Mouse (Mus musculus) T-helper 17 cell (primary cell): ENCODE measurements around the gene Rpl5.

Experiments used
- in situ Hi-C, 2 experiments: fragments of 300-600 bp; cut with MboI, MseI; formaldehyde crosslinking; loops; 1 replicate in 1 of 2; 2 replicates in 1 of 2; pipeline ENCODE4 v1.15.1; 2025; ENCODE audit warnings: high pct_unique_total_duplicates in 2 of 2

The Rpl5 gene

DNA sequence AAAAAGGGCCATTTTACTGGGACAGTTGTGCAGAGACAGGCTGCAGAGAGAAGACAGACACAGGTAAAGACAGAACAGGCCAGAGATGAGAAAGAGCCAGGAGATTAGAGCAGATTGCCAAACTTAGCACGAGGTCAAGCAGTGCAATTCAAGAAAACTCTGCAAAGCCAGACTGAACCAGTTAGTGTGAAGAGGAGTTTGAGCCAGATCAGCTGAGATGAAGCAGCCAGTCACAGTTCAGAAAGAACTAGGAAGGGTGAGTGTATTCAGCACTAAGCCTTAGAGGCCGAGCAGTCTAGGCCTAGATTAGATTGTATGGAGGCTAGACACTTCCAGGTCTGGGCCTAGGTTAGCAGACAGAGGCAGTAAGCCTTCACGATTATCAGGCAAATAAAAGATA is 39.4 kb downstream of the Rpl5 start:
- in situ Hi-C loops = no loop called here

DNA sequence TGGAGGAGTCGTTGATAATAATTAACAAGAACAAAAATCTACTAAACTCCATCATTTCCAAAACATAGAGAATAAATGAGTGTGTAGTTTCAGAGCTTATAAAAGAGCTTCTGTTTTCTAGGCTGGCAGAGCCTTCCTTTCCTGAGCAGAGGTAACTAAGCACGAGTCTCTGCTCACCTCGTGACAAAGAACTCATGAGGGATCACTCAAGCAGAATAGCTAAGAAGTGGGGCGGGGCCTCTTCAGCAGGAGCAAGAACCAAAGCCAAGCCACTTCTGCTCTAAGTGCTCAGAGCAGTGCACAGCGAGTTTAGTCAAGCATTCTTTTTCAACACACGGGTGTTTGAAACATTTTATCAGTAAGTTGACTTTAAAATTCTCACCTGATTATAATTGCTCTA is 40.9 kb downstream of the Rpl5 start:
- in situ Hi-C loops = no loop called here

DNA sequence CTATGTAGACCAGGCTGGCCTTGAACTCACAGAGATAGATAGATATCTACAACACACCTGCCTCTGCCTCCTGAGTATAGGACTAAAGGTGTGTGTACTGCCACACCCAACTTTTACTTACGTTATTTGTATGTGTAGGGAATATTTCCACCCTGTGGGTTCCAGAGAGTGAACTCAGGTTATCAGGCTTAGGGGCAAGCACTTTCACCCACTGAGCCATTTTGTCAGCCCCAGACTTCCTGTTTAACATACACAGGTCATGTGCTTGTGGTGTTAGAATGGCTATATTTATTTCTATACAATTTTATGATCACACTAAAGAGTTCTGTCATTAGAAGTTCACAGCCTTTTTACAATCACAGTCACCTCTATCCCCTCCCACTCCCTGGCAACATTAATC is 42.6 kb downstream of the Rpl5 start:
- in situ Hi-C loops = no loop called here

DNA sequence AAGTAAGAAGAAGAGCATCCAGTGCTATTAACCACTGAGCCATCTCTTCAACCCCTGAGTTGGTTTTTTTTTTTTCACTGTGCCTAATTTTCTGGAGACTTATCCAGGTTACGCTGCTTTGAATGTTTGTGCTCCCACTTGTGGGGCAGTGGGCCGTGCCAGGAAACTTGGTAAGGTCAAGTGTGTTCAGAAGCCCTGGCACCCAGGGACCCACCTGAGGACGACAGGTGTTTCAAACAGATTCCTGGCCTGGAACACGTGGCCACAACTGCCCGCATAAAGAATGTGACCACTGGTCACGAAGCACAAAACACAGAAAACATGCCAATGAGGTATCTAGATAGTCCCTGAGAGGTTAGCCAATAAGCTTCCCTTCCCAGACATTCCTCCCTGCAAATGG is 43.2 kb downstream of the Rpl5 start:
- in situ Hi-C loops = no loop called here

DNA sequence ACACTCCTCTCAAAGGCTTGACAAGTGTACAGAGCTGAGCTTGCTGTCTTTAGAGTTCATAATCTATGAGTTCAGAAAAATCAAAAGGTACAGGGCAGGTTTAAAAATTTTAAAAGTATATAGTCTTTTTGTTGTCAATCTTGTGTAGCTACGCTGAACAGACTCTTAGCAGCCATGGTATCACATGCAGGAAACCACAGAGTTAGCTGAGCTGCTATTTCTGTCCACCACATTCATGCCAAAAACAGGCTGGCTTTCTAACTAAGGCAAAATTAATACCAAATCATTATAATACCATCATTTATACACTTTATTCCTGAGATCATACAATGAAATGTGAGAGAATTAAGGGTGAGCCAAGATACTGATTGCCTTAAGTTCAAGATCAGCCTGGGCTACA is 46.2 kb downstream of the Rpl5 start:
- in situ Hi-C loops = no loop called here

DNA sequence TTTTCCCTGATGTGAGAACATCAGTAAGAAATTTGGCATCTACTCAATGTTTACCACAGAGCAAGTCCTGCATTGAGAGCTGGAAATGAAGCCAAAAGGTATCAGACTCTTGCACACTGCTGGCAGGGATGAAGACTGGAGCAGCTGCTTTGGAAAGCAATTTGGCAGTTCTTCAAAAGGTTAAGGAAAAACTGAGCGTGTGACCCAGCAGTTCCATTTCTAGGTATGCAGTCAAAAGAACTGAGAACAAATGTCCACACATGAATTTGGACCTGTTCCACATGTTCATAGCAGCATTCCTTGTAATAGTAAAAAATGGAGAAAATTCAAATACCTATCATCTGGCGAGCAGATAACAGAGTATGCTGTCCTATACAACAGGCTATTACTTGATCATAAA is 47.2 kb downstream of the Rpl5 start:
- in situ Hi-C loops = no loop called here

DNA sequence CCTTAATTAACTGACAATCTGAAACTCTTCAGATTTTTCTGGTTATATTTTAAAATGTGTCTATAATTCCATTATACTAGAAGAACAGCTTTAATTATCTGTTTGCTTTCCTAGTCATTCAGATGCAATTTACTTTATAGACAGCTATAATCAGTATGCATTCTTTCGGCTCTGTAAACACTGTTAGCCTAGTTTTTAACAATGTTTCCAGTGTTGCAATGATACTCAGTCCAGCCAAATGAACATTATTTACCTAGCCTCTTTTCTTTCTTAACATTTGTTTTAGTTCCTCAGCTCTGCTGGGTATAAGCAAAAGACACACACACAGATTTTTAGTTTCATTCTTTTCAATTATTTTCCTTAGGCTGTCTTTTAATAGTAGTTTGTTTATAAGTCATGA is 48.6 kb downstream of the Rpl5 start:
- in situ Hi-C loops = no loop called here

DNA sequence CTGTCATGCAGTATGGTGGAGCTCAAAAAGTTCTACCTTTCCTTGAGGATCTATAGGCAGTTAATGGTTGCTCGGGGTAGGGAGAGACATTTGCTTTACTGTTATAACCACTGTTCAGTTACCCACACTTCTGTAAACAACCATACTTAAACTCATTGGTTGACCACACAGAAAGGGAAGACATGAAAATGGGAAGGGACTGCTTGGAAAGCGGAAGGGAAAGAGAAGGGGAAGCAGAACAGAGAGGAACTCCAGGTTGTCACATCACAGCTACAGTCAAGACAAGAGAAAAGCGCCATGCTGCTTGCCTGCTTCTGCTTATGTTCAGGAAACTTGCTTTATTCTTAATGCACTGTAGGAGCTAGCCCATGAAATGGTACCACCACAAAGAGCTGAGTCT is 49.3 kb downstream of the Rpl5 start:
- in situ Hi-C loops = no loop called here

DNA sequence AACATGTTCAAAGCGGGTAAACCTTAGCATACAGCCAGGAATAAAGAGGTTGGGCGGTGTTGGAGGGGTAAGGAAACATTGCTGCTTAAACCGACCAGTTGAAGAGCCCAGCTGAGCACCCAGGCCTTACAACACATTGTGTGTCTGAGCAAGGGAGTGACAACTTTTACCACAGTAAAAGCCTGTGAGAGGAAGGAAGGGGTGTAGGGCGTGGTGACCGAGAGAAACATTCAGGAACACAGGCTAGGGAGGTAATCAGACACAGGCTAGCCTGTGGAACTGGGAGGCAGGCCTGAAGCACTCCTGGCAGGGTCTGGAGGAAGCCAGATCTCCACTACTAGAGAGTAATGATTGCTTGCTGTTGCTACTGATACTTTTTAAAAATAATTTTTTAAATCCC is 50.3 kb downstream of the Rpl5 start:
- in situ Hi-C loops = no loop called here
